Mouse (Mus musculus) Patski (cell line): Measurements from ENCODE around the gene Sec61a1. TPM values are rescaled to one million over a fixed set of nuclear protein-coding genes. Genes with fewer than 3 reads are reported as not detected.

Source experiments
- ATAC-seq: fragments of 100-300 bp; one replicate; pipeline ENCODE4 v1.8.0; 2021
- CTCF ChIA-PET: fragments of 350-600 bp; sonication (Branson Sonifier 250); formaldehyde crosslinking; loops from one replicate; lab custom pipeline; 2022; ENCODE audit warnings: inconsistent platforms; lab: Charles Lee
- POLR2A ChIA-PET: fragments of 350-600 bp; sonication (Branson Sonifier 250); formaldehyde crosslinking; loops from one replicate; lab custom pipeline; 2022; ENCODE audit warnings: antibody characterized with exemption, inconsistent platforms; lab: Charles Lee
- DNase-seq: peaks from one replicate; pipeline ENCODE4 v3.0.0-alpha.2; 2011; ENCODE audit warnings: low read depth, low spot score
- H3K27me3 ChIP-seq: fragments of 371-371 bp; one replicate; pipeline ENCODE4 v1.5.1; 2021
- CTCF ChIP-seq: fragments of 100-300 bp; IDR thresholded peaks from one replicate; pipeline ENCODE4 v1.5.1; 2021
- in situ Hi-C: fragments of 300-500 bp; cut with MboI; formaldehyde crosslinking; loops from 3 replicates; pipeline ENCODE4 v1.11.1; 2018; ENCODE audit warnings: low pct_unique_long_range_greater_than_20kb, mixed read lengths
- polyA plus RNA-seq: library from polyadenylated mRNA; unstranded; gene quantifications from one replicate; pipeline ENCODE4 v1.2.3, GENCODE M21; 2021

Sec61a1 gene
- polyA plus RNA-seq, 1 experiment from 2014 or later, result 191 TPM

DNA sequence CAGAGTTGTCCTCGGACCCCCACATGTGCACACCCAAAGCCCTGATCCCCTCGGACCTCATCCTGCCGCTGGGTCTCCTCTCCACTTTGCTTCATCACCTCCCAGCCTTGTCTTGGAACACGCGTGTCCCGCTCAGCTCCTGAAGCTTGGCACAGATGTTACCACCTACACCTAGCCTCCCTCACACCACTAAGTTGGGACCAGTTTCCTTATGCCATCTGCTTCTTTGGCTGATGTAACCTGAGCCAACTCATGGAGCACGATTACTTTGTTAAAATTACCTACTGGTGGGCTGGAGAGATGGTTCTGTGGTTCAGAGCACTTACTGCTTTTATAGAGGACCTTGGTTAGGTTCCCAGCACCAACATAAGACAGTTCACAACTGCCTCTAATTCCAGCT is 3.1 kb upstream of the Sec61a1 start:
- DNase-seq, result no peak
- ATAC-seq, result no peak
- CTCF ChIA-PET, result no interaction called here
- TF ChIP-seq CTCF, result no peak
- in situ Hi-C loops, result no loop called here
- POLR2A ChIA-PET, result interaction anchor here (0.8 kb wide), 1 partner anchor 20 kb away, joined by 3 read pairs; no protein-coding TSS in a partner anchor
- H3K27me3 ChIP-seq, result peaks cover under 1% of the 10 kb centered on the region

DNA sequence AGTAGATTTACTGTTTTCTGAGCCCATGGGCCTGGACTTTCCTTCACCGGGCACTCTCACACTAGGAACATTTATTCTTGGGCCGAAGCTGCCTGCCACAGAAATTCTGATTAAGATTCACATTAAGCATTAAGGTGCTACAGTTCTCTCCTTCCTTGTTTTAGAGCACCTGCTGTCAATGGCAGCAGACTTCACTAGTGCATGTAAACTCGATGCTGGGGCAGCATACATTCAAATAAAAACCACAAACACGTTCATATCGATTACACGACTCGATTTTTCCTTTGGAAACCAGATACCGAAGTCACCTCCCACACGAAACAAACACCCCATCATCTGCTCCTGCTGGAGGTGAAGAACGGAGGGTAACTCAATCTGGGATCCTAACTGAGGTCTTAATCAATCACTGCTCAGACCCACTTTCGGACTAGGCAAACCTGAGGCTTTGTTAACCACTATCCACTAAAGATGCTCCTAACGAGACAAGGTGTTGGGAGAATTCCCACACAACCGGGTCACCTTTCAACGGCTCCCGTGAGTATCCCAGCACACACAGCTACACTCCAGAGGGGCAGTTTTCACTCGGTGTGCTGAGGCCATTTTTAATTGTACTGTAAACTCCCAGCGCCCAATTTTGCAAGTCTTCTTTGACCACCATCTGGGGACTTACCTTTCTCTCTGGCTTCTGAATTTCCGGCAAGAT is 853 bp downstream of the Sec61a1 start:
- no peak for DNase-seq
- POLR2A ChIA-PET, result interaction anchor here (1.0 kb wide), 1 partner anchor 8 kb away, joined by 4 read pairs; no protein-coding TSS in a partner anchor
- no peak for ATAC-seq

DNA sequence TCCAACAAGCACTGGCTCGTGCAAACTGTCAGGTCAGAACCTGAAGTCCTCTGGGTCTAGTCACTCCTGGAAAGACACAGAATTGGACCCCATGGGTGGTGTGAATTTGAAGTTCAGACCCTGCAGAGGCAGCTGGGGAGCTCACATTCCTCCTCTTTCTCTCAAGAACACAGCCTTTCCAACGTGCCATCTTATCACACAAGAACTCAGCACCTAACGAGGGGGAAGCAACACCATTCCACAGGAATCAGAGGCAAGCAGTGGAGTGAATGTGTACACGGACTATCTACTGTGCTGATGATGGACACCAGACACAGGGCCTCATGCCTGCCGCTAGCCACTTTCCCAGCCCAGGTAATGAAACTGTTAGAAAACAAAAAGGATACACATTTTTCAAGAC is 2.0 kb downstream of the Sec61a1 start:
- ATAC-seq, result no peak
- CTCF ChIA-PET, result no interaction called here
- POLR2A ChIA-PET, result interaction anchor here (0.9 kb wide), 1 partner anchor 9 kb away, joined by 3 read pairs; no protein-coding TSS in a partner anchor
- in situ Hi-C loops, result no loop called here
- no peak for TF ChIP-seq CTCF
- no peak for DNase-seq
- no peaks in the 10 kb centered on the region for H3K27me3 ChIP-seq

More for the DNA sequence above, 853 bp downstream of the Sec61a1 start:
- no peaks in the 10 kb centered on the region for H3K27me3 ChIP-seq
- in situ Hi-C loops, result no loop called here
- CTCF ChIA-PET, result no interaction called here
- no peak for TF ChIP-seq CTCF

DNA sequence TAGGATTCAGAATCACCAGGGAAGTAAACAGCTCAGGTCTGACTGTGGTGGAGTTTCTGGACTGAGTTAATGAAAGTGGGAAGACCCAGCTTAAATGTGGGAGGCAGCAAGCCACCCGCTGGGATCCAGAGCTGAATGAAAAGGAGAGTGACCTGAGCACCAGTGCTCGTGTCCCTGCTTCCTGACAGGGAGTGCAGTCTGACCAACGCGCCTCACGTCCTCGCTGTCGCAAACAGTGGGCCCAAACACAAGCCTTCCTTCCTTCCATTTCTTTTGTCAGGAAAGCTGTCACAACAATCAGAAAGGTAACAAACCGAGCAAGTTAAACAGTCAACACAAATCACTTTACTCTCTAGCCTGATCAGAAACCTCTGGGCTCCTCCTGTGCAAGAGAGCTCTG is 2.7 kb downstream of the Sec61a1 start:
- DNase-seq (no peak), ATAC-seq (no peak)
- ChIA-PET CTCF (interaction anchor here (1.0 to 1.4 kb wide), 2 partner anchors 10 to 16 kb away, joined by 3 read pairs; no protein-coding TSS in a partner anchor), POLR2A (no interaction called here)
- no peaks in the 10 kb centered on the region for H3K27me3 ChIP-seq
- in situ Hi-C loops, result no loop called here
- TF ChIP-seq CTCF, result no peak

DNA sequence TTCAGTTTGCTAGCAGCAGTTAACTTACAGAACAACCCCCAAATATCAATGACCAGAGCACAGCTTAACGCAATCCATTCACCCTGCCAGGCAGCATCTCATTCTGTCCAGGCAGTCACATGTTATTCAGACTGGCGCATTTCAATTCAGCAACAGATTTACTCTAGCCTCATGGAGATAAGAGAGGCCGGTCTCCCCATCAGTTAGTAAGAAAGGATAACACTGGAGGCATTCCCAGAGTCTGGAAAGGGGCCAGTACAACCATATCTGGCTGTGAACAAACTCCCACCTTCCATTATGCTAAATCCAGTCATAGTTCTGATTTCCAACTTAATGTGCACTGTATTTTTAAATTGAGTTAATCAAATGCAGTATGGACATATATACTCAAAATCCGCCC is 4.2 kb downstream of the Sec61a1 start:
- CTCF ChIA-PET, result no interaction called here
- in situ Hi-C loops, result no loop called here
- ATAC-seq (no peak), DNase-seq (no peak)
- no peak for TF ChIP-seq CTCF
- POLR2A ChIA-PET, result no interaction called here
- H3K27me3 ChIP-seq, result no peaks in the 10 kb centered on the region

DNA sequence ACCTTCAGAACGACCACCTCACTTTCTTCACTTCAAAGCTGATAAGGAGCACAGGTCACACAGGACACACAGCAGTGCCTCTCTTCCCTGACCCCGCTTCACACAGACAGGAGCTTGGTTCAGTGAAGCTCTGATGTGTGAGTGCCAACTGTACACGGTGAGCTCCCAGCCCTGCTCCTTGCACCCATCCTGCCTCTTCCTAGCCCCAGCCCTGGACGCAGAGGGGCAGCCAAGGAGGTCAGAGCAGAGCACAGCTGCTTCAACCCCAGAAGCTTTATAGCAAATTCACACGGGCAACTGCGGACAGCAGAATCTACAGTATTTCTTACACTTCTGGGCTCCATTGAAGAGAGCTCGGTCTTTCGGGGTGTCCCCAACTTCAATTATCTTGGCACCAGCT is 4.7 kb downstream of the Sec61a1 start:
- in situ Hi-C loops, result no loop called here
- POLR2A ChIA-PET, result interaction anchor here (0.7 kb wide), 1 partner anchor 1584 kb away, joined by 5 read pairs; no protein-coding TSS in a partner anchor
- CTCF ChIA-PET, result no interaction called here
- TF ChIP-seq CTCF, result no peak
- no peak for DNase-seq
- no peak for ATAC-seq
- H3K27me3 ChIP-seq, result no peaks in the 10 kb centered on the region

DNA sequence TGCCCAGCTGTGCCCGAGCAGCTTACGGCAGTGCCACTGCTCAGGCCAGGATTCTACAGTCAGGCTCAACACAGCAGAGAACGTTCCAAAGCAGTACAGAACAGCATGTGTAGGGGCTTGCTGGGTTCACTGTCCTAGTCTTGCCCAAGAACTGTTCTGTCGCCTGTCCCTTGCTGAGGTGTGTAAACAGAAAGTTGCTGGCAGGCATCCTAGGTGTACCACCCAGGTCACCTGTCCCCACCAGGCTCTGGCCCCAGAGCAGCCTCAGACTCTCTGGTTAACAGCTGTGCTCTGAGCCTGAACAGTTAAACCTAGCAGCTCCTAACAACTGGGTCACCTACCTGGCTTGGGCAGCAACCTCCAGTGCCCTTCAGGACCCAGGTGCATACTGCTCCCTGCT is 15.7 kb downstream of the Sec61a1 start:
- POLR2A ChIA-PET, result no interaction called here
- ATAC-seq (no peak), DNase-seq (no peak)
- in situ Hi-C loops, result no loop called here
- no peaks in the 10 kb centered on the region for H3K27me3 ChIP-seq
- CTCF ChIA-PET, result no interaction called here
- no peak for TF ChIP-seq CTCF

DNA sequence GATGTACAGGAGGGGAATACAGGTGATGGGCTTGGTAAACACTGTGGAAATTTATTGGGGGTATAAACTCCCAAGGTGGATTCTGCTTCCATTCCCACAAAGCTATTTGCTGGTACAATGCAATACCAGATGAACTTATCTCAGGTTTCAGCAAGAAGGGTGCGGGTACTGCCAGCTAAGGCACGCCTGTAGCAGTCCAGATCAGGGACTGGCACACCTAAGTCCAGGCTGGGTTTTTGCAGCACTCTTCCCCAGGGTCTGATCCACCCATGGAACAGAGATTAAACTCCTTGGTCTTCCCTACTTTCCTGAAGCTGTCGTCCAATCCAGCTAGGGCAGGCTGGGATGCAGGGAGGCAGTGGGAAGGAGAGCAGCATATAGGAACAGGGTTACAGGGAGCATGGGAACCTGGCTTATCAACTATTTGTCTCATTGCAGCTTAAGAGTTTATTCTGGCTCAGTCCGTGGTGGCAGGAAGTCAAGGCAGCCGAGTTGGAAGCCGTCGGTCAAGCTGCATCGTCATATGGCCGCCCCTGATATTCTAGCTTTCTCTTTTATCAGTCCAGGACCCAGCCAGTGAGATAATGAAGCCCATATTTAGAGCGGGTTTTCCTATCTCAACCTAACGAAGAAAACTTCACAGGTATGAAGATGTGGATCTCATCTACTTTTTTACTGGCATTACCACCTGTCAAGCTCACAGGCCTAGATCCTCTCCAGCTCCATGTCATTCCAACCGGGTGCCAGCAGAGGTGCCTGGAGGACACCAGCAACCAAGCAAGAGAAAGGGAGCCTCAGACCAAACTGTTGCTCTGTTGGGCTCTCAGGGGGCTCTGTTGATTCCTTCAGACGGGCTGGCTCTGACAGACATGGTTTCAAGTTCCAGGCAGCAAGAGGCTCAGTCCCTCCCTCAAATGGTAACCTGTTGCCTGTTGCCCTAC is 16.4 kb downstream of the Sec61a1 start:
- DNase-seq, result no peak
- H3K27me3 ChIP-seq, result no peaks in the 10 kb centered on the region
- TF ChIP-seq CTCF, result no peak
- no peak for ATAC-seq
- CTCF ChIA-PET, result no interaction called here
- POLR2A ChIA-PET, result interaction anchor here (0.6 kb wide), 1 partner anchor 342 kb away, joined by 3 read pairs; no protein-coding TSS in a partner anchor
- in situ Hi-C loops, result no loop called here

DNA sequence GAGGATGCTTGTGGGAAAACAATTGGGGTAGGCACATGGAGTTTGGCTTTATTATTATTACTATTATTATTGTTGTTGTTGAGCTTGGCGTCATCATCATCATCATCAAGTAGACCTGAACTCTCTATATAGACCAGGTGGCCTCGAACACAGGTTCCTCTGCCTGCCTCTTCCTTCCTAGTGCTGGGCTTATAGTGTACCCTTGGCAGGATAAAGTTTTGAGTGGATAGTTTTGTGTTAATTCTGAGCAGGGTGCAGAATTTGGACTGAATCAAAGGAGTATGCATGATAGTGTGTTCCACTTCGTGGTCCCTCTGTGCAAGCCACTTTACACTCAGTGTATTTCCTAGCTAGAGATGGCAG is 18.3 kb downstream of the Sec61a1 start:
- ATAC-seq (no peak), DNase-seq (no peak)
- no peaks in the 10 kb centered on the region for H3K27me3 ChIP-seq
- in situ Hi-C loops, result no loop called here
- TF ChIP-seq CTCF, result no peak
- CTCF ChIA-PET, result interaction anchor here (0.6 to 1.5 kb wide), 3 partner anchors 15 to 307 kb away, joined by 3 to 4 read pairs (median 3); partner anchors contain the start of gene Gata2
- POLR2A ChIA-PET, result interaction anchor here (1.0 kb wide), 1 partner anchor 9 kb away, joined by 3 read pairs; no protein-coding TSS in a partner anchor

DNA sequence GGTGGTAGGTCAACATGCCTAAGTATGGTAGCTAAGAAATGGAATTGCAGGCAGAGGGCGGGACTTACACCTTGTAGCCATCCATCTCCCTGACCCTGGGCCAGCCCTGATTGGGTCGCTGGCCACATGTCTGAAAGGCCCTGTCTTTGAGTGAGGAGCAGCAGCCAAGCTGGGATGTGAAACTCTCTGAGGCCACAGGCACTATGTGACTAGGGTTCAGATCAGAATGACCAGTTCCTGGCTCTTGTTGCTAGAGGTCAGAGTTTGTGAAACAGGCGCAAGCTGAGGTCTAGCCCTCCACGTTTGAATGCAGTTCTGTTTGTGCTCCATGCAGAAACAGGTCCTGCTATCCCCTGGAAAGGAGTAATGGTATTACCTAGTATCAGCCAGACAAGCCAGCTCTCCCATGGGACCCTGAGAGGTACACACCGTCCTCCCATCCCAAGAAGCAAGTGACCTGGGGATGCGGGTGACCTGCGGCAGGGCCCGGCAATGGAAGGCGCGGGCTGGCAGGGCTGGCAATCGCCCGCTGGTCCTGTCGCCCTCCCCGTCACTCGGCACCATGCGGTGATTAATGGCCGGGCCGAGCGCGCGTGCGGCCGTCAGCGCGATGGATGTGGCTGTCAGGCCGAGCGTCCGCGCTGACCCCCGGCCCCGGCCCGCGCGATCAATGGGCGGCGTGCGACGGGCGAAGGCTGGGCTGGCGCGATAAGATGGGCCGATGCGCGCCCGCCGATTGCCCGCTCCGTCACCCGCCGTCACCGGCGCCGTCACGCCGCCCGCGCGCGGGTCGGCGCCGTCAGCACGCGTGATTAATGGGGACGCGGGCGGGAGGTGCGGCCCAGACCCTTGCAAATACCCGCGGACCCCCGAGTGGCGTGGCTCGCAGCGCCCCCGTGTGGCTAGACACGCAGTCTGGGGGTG is 19.0 kb downstream of the Sec61a1 start:
- ChIA-PET CTCF (interaction anchor here (0.6 to 1.5 kb wide), 4 partner anchors 16 to 347 kb away, joined by 3 to 4 read pairs (median 3); partner anchors contain the start of gene Gata2), POLR2A (interaction anchor here (1.1 kb wide), 1 partner anchor 10 kb away, joined by 8 read pairs; no protein-coding TSS in a partner anchor)
- no peak for DNase-seq
- ATAC-seq, result peak; percentile 28
- in situ Hi-C loops, result loop anchor here (25.0 kb wide), 1 partner anchor 587 kb away; the partner anchor contains the start of gene Hmces
- H3K27me3 ChIP-seq, result no peaks in the 10 kb centered on the region
- no peak for TF ChIP-seq CTCF
